Mouse (Mus musculus): ENCODE measurements at regions not wholly inside any gene's neighbourhood (a gene's known extent, or its start where the extent isn't known, plus 50 kb on each side); places are given as distances from the start of the nearest gene placed in this dataset.
"Not testable (repeated sequence)": the region's sequence is repeated elsewhere in the genome, so short reads cannot be mapped to it uniquely, and the experiment has no call there.

DNA sequence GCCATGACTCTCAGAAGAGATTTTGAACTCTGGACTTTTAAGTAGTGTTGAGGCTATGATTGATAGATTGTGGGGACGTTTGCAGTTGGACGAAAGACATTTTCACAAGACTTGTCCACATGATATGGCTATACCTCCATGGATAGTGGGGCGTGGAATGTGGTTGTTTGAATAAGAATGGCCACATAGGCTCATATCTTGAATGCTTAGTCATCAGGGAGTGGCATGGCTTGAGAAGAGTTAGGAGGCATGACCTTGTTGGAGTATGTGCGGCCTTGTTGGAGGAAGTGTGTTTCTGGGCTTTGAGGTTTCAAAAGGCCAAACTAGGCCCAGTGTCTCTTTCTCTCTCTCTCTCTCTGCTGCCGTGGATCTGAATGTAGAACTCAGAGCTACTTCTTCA lies 204.7 kb upstream of the Pclo start:
- TF ChIP-seq CTCF (IDR thresholded peaks at IDR 0.05; ENCODE audit: borderline replicate concordance, insufficient read depth, low read depth, low read length): no peak
- TF ChIP-seq POLR2A (IDR thresholded peaks at IDR 0.05; ENCODE audit: borderline replicate concordance, insufficient read depth, low read length): no peak
- DNase-seq: no peak
- no peak overlapping the region for H3K4me3 ChIP-seq (replicated peaks; ENCODE audit: insufficient read depth, low read depth, low read length)
- no peaks in the 10 kb centered on the region for H3K4me1 ChIP-seq (ENCODE audit: control insufficient read depth, insufficient read depth, low read length)
- no peaks in the 10 kb centered on the region for H3K27me3 ChIP-seq (ENCODE audit: control insufficient read depth, insufficient read depth, low read length)
- WGBS: 87% methylated on average over 5 of the region's 5 CpGs
- no peak overlapping the region for H3K27ac ChIP-seq (ENCODE audit: insufficient read depth, low read length)

DNA sequence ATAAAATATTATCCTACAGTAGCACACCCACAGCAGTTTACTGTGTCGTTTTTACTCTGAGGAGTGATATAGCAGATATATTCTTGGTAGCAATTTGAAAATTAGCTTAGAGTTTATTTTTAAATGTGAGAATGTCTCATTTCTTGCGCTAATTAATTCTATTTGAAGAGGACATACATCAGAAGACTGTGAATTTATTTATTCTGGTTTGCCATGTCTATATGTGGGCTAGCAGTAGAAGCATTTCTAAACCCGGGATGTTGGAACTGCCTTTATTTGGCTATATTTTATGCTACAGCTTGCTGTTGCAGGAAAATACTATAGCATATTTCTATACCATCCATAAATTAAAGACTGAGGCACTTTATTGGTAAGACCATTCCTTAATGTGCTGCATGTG lies 203.0 kb upstream of the Pclo start:
- no peaks in the 10 kb centered on the region for H3K4me1 ChIP-seq (ENCODE audit: control insufficient read depth, insufficient read depth, low read length)
- no peak for DNase-seq
- H3K4me3 ChIP-seq (replicated peaks; ENCODE audit: insufficient read depth, low read depth, low read length): no peak overlapping the region
- TF ChIP-seq POLR2A (IDR thresholded peaks at IDR 0.05; ENCODE audit: borderline replicate concordance, insufficient read depth, low read length): no peak
- TF ChIP-seq CTCF (IDR thresholded peaks at IDR 0.05; ENCODE audit: borderline replicate concordance, insufficient read depth, low read depth, low read length): no peak
- 87% methylated on average over 3 of the region's 3 CpGs for WGBS
- no peaks in the 10 kb centered on the region for H3K27me3 ChIP-seq (ENCODE audit: control insufficient read depth, insufficient read depth, low read length)
- no peak overlapping the region for H3K27ac ChIP-seq (ENCODE audit: insufficient read depth, low read length)

DNA sequence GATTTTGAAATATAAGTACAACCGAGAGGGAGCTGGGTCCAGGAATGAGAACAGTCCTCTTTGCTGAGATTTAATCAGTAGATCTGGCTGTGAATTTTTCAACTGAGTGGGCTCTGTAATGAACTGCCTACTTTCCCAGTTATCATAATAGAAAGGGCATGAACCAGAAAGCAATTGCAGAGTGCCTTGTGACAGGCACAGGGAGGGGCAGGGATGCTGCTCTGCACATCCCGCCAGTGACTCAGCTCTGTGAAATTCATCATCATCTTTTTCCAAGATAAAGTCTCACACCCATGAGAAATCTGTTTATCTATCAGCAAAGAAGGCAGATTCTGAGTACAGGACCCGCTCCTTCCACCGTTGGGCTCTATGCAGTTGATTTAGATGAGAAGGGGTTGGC lies 194.5 kb upstream of the Pclo start:
- no peak overlapping the region for H3K4me3 ChIP-seq (replicated peaks; ENCODE audit: insufficient read depth, low read depth, low read length)
- no peaks in the 10 kb centered on the region for H3K27me3 ChIP-seq (ENCODE audit: control insufficient read depth, insufficient read depth, low read length)
- no peak for DNase-seq
- WGBS: 88% methylated on average over 4 of the region's 4 CpGs
- no peak overlapping the region for H3K27ac ChIP-seq (ENCODE audit: insufficient read depth, low read length)
- no peaks in the 10 kb centered on the region for H3K4me1 ChIP-seq (ENCODE audit: control insufficient read depth, insufficient read depth, low read length)
- TF ChIP-seq POLR2A (IDR thresholded peaks at IDR 0.05; ENCODE audit: borderline replicate concordance, insufficient read depth, low read length): no peak
- TF ChIP-seq CTCF (IDR thresholded peaks at IDR 0.05; ENCODE audit: borderline replicate concordance, insufficient read depth, low read depth, low read length): no peak

DNA sequence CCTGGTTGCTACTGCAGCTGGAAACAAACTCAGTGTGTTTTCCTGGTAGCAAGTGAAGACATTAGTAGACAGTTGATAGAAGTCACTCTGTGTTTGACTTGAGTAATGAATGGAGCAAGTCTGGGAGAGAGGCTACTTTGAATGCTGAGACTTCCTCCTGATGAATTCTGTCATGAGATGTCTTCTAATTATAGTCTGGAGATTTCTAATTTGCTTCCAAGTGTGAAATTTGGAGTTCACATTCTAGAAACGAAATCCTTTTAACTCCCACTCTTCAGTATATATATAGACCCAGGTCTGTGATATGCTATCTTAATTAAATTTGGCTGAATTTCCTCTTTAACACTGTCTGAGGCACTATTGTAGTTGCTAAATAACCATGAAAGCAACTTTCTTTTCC lies 192.7 kb upstream of the Pclo start:
- no peak for TF ChIP-seq POLR2A (IDR thresholded peaks at IDR 0.05; ENCODE audit: borderline replicate concordance, insufficient read depth, low read length)
- TF ChIP-seq CTCF (IDR thresholded peaks at IDR 0.05; ENCODE audit: borderline replicate concordance, insufficient read depth, low read depth, low read length): no peak
- 43% methylated on average over 1 of the region's 1 CpGs for WGBS
- H3K27me3 ChIP-seq (ENCODE audit: control insufficient read depth, insufficient read depth, low read length): no peaks in the 10 kb centered on the region
- DNase-seq: no peak
- no peak overlapping the region for H3K4me3 ChIP-seq (replicated peaks; ENCODE audit: insufficient read depth, low read depth, low read length)
- no peaks in the 10 kb centered on the region for H3K4me1 ChIP-seq (ENCODE audit: control insufficient read depth, insufficient read depth, low read length)
- H3K27ac ChIP-seq (ENCODE audit: insufficient read depth, low read length): no peak overlapping the region

DNA sequence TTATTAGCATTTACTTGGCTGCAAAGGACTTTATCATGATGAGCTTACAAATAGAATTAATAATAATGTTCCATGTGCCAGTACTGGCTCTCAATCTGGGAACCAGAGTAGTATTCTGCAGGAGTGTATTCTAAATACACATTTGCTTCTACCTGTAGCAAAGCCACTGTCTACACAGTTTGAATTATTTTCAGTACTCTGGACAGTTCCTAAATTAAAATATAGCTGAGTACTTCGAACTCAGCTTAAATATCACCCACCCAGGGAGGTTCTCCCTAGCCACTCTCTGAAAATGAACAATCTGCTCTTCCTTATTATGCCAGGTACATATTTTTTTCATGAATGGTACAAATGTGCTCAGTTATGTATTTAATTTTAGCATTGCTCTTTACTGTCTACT lies 154.3 kb upstream of the Pclo start:
- WGBS: 39% methylated on average over 1 of the region's 1 CpGs
- TF ChIP-seq CTCF (IDR thresholded peaks at IDR 0.05; ENCODE audit: borderline replicate concordance, insufficient read depth, low read depth, low read length) (no peak), POLR2A (IDR thresholded peaks at IDR 0.05; ENCODE audit: borderline replicate concordance, insufficient read depth, low read length) (no peak)
- no peaks in the 10 kb centered on the region for H3K27me3 ChIP-seq (ENCODE audit: control insufficient read depth, insufficient read depth, low read length)

DNA sequence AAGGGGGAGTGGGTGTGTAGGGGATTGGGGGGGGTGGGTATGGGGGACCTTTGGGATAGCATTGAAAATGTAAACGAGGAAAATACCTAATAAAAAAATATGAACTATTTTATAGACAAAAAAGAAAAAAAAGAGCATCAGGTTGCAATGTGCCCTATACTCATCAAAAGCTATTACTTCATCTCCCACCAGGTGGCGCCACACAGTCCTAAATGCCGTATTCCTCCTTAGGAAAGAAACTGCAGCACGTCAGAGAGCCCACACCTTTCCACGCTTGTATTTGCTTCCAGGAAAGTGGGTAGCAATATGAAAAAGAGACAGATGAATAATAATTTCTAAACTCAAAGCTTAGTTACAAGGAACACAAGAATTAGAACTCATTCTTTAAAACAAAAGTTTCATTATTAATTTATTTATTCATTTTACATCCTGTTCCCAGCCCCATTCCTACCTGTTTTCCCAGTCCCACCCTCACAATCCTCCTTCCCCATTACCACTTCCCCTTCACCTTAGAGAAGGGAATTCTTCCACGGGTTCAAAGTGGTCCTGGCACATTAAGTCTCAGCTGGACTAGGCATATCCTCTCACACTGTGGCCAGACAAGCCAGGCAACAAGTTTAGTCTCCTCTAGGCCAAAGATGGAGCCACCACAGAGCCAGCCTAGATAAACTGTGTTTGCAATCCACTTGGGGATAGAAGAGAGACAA lies 125.4 kb upstream of the Pclo start:
- Histone ChIP-seq H3K4me3 (replicated peaks; ENCODE audit: insufficient read depth, low read depth, low read length) (no peak overlapping the region), H3K4me1 (ENCODE audit: control insufficient read depth, insufficient read depth, low read length) (no peaks in the 10 kb centered on the region), H3K27ac (ENCODE audit: insufficient read depth, low read length) (no peak overlapping the region), H3K27me3 (ENCODE audit: control insufficient read depth, insufficient read depth, low read length) (no peaks in the 10 kb centered on the region)
- TF ChIP-seq POLR2A (IDR thresholded peaks at IDR 0.05; ENCODE audit: borderline replicate concordance, insufficient read depth, low read length) (no peak), CTCF (IDR thresholded peaks at IDR 0.05; ENCODE audit: borderline replicate concordance, insufficient read depth, low read depth, low read length) (peak; percentile 67)
- WGBS: 11% methylated on average over 6 of the region's 6 CpGs
- peak; percentile 65 to 75 for DNase-seq

More for the DNA sequence above, 154.3 kb upstream of the Pclo start:
- H3K27ac ChIP-seq (ENCODE audit: insufficient read depth, low read length): no peak overlapping the region
- DNase-seq: no peak
- no peak overlapping the region for H3K4me3 ChIP-seq (replicated peaks; ENCODE audit: insufficient read depth, low read depth, low read length)
- no peaks in the 10 kb centered on the region for H3K4me1 ChIP-seq (ENCODE audit: control insufficient read depth, insufficient read depth, low read length)

DNA sequence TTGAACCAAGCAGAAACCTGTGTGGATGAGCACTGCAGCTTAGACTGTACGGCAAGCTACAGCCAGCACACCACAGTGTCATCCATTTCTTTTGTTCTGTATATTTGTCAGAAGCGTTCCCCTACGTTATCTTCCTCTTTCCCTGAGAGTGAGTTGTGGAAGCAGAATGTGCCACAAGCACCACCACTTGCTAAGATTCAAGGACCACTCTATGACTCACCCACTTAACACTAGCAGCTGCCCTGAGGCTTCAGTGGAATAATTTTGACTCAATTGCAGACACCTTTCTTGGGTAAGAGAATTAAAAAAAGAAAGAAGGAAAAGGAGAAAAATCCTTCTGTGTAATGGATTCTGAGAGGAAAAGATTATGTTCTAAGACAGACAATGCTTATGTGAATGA lies 122.9 kb upstream of the Pclo start:
- H3K4me1 ChIP-seq (ENCODE audit: control insufficient read depth, insufficient read depth, low read length): no peaks in the 10 kb centered on the region
- no peaks in the 10 kb centered on the region for H3K27me3 ChIP-seq (ENCODE audit: control insufficient read depth, insufficient read depth, low read length)
- 66% methylated on average over 3 of the region's 3 CpGs for WGBS
- DNase-seq: no peak
- no peak overlapping the region for H3K4me3 ChIP-seq (replicated peaks; ENCODE audit: insufficient read depth, low read depth, low read length)
- H3K27ac ChIP-seq (ENCODE audit: insufficient read depth, low read length): no peak overlapping the region
- TF ChIP-seq CTCF (IDR thresholded peaks at IDR 0.05; ENCODE audit: borderline replicate concordance, insufficient read depth, low read depth, low read length) (no peak), POLR2A (IDR thresholded peaks at IDR 0.05; ENCODE audit: borderline replicate concordance, insufficient read depth, low read length) (no peak)

DNA sequence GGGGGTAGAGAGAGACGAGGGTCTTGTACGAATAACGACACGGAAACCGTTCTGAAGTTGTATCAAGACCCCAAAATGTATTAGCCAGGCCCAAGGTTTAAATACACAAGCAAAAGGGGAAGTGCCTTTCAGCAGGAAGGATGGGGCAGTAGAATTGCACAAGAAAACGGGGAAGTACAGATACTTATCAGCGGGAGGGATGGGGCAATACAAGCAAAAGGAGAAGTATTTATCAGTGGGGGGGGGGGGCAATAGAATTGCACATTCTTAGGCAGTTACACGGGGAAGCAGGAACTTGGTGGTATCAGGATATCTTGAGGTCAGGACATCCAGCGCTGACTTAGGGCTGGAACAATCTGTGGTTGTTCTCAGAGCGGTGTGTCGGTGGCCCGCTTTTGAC lies 111.3 kb upstream of the Pclo start:
- not testable (repeated sequence) for H3K4me3 ChIP-seq (replicated peaks; ENCODE audit: insufficient read depth, low read depth, low read length); H3K4me1 ChIP-seq (ENCODE audit: control insufficient read depth, insufficient read depth, low read length); H3K27ac ChIP-seq (ENCODE audit: insufficient read depth, low read length); H3K27me3 ChIP-seq (ENCODE audit: control insufficient read depth, insufficient read depth, low read length); DNase-seq
- 89% methylated on average over 12 of the region's 12 CpGs for WGBS
